Mouse (Mus musculus): ENCODE measurements around the gene Gabbr2. TPM values are rescaled to one million over a fixed set of nuclear protein-coding genes. Genes with fewer than 3 reads are reported as not detected.

The Gabbr2 gene
- polyA plus RNA-seq, 1 experiment from 2014 or later, result 0.20 TPM

DNA sequence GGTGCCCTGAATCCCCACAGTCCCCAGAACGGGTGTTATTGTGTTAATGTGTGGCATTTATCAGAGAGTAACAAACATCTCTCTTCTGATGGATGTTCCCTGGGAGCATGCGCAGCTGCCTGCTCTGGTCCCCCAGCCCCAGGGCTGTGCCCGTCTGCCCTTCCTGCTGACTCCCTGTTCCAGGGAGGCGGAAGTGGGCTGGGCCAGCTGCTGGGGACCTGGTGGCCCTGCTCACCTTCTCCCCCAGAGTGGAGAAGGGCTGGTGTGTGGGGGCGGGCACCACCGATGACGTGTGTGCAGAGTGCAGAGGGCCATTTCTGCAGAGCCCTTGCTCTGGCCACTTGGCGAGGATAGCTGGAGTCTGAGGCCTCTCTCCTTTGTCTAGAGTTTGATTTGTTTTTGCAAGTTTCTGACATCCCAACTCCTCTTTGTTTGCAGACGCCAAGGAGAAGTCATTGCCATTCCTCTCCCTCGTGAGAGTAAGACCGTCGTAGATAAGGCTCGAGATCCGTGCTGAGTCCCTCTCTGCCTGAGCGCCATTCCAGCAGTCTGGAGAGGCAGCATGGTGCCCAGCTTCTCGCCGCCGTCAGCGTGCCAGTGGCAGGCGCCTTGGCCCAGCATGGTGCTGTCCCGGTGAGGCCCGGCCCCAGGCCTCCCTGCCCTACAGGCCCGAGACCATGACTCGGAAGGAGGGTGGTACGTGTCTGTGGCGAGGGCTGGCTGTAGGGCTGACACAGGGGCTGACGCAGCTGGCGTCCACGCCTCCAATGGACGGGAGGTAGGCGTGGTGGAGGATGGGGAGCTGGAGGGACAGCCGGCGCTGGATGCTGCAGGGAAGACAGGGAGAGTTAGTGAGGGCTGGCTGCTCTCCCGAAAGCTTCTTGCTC lies 327.3 kb downstream of the Gabbr2 start:
- H3K9me3 ChIP-seq (ENCODE audit: control insufficient read depth, low read length), result no peaks in the 10 kb centered on the region
- H3K4me1 ChIP-seq (ENCODE audit: control insufficient read depth, insufficient read depth, low read length), result peaks cover 12% of the 10 kb centered on the region; the same call in 1 of the 2 replicates
- peak overlapping the region; percentile 89 for H3K27ac ChIP-seq (replicated peaks; ENCODE audit: low read depth, low read length)
- peak; percentile 84 for ATAC-seq (ENCODE audit: insufficient number of reproducible peaks, low FRiP score, low TSS enrichment, low read depth)
- DNase-seq (ENCODE audit: low spot score), result peak; percentile 81
- H3K4me3 ChIP-seq (ENCODE audit: low read depth, low read length), result peak overlapping the region; percentile 36
- H3K9ac ChIP-seq (ENCODE audit: low read length), result peak overlapping the region; percentile 71
- no peaks in the 10 kb centered on the region for H3K27me3 ChIP-seq (ENCODE audit: control insufficient read depth, insufficient read depth, low read length)
- H3K4me2 ChIP-seq (ENCODE audit: low read depth, severe bottlenecking), result peak overlapping the region; percentile 74
- H3K36me3 ChIP-seq (ENCODE audit: control insufficient read depth, insufficient read depth, low read length), result no peaks in the 10 kb centered on the region
- 1% methylated on average over 34 of the region's 34 CpGs for WGBS

DNA sequence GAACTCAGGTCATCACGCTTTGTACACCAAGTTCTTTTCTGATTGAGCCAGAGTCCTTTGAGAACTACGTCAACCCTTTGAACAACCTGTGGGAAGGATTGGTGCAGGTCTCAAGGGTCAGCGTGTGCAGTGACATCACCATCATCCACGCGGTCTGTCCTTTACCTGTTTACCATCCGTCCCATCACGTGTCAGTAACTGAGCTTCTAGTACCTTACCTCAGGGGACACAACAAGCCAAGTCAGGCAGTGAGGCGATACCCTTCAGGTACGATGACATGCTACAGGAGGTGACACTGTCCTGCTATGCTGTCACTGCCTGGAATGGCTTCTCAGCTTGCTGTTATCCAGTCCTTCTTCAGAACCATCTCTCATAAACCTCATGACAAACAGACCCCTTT lies 330.2 kb downstream of the Gabbr2 start:
- ATAC-seq (ENCODE audit: insufficient number of reproducible peaks, low FRiP score, low TSS enrichment, low read depth), result no peak
- Histone ChIP-seq H3K4me1 (ENCODE audit: control insufficient read depth, insufficient read depth, low read length) (peaks cover 12% of the 10 kb centered on the region; the same call in 1 of the 2 replicates), H3K9ac (ENCODE audit: low read length) (no peak overlapping the region), H3K9me3 (ENCODE audit: control insufficient read depth, low read length) (no peaks in the 10 kb centered on the region), H3K36me3 (ENCODE audit: control insufficient read depth, insufficient read depth, low read length) (no peaks in the 10 kb centered on the region), H3K27me3 (ENCODE audit: control insufficient read depth, insufficient read depth, low read length) (no peaks in the 10 kb centered on the region), H3K4me3 (ENCODE audit: low read depth, low read length) (no peak overlapping the region), H3K27ac (replicated peaks; ENCODE audit: low read depth, low read length) (no peak overlapping the region), H3K4me2 (ENCODE audit: low read depth, severe bottlenecking) (no peak overlapping the region)
- no peak for DNase-seq (ENCODE audit: low spot score)
- 81% methylated on average over 9 of the region's 9 CpGs for WGBS

DNA sequence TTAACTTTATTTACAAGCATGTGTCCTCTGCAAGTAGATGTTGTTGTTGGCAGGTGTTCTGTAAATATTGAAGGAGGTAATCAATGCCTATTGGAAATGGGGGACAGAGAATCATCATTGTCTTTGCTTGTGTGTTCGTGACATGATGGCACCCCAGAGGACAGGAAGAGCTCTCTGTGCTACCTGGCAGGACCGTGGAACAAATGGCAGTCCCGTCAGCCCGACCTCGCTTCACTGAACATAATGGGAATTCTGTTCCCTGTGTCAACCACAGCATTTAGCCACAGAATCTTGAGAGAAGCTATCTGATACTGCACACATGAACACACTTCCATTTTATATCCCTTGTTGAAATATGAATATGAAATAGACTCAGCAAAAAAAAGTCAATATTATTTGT lies 332.7 kb downstream of the Gabbr2 start:
- DNase-seq (ENCODE audit: low spot score) (no peak), ATAC-seq (ENCODE audit: insufficient number of reproducible peaks, low FRiP score, low TSS enrichment, low read depth) (no peak)
- Histone ChIP-seq H3K9ac (ENCODE audit: low read length) (no peak overlapping the region), H3K9me3 (ENCODE audit: control insufficient read depth, low read length) (no peaks in the 10 kb centered on the region), H3K4me1 (ENCODE audit: control insufficient read depth, insufficient read depth, low read length) (peaks cover 3% of the 10 kb centered on the region; the same call in 1 of the 2 replicates), H3K36me3 (ENCODE audit: control insufficient read depth, insufficient read depth, low read length) (no peaks in the 10 kb centered on the region), H3K4me2 (ENCODE audit: low read depth, severe bottlenecking) (no peak overlapping the region), H3K27ac (replicated peaks; ENCODE audit: low read depth, low read length) (no peak overlapping the region), H3K4me3 (ENCODE audit: low read depth, low read length) (no peak overlapping the region), H3K27me3 (ENCODE audit: control insufficient read depth, insufficient read depth, low read length) (no peaks in the 10 kb centered on the region)
- WGBS, result 72% methylated on average over 5 of the region's 5 CpGs

DNA sequence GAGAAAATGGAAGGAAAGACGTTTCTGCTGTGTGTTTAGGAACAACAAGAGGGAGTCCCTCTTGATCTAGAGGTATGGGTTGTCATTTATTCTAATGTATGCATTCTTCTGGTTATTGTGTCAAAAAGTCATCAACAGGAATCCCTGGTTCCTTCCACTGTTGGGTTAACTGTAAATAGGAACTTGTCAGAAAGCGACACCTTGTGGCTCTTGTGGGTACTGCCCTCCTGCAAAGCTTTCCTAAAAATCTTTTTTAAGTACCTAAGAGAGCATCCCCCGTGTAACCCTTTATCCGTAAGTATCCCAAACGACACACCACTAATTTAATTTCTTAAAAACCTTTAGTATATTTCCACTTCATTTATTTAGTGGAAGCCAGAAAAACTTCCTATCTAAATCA lies 334.6 kb downstream of the Gabbr2 start:
- Histone ChIP-seq H3K27ac (replicated peaks; ENCODE audit: low read depth, low read length) (no peak overlapping the region), H3K27me3 (ENCODE audit: control insufficient read depth, insufficient read depth, low read length) (no peaks in the 10 kb centered on the region), H3K9ac (ENCODE audit: low read length) (no peak overlapping the region), H3K4me3 (ENCODE audit: low read depth, low read length) (no peak overlapping the region), H3K4me2 (ENCODE audit: low read depth, severe bottlenecking) (no peak overlapping the region), H3K9me3 (ENCODE audit: control insufficient read depth, low read length) (no peaks in the 10 kb centered on the region), H3K4me1 (ENCODE audit: control insufficient read depth, insufficient read depth, low read length) (no peaks in the 10 kb centered on the region), H3K36me3 (ENCODE audit: control insufficient read depth, insufficient read depth, low read length) (no peaks in the 10 kb centered on the region)
- WGBS, result 10% methylated on average over 5 of the region's 5 CpGs
- ATAC-seq (ENCODE audit: insufficient number of reproducible peaks, low FRiP score, low TSS enrichment, low read depth) (no peak), DNase-seq (ENCODE audit: low spot score) (peak; percentile 87)

DNA sequence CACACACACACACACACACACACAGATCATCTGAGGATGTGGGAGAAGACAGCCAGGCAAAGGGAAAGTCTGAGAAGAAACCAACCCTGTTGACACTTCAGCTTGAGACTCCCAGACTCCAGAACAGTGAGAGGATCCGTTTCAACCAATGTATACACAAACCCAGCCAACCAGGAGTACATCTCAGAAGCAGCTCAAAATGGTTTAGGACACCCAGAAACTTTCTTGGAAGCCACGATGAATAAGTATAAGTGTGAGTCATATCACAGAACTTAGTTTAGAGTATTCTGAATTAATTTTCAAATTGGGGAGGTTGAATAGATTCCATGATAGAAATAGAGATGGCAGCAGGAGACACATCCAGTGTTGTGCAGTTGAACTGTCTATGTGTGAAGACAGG lies 335.7 kb downstream of the Gabbr2 start:
- DNase-seq (ENCODE audit: low spot score), result no peak
- peaks cover 2% of the 10 kb centered on the region; the same call in 1 of the 2 replicates for H3K27me3 ChIP-seq (ENCODE audit: control insufficient read depth, insufficient read depth, low read length)
- ATAC-seq (ENCODE audit: insufficient number of reproducible peaks, low FRiP score, low TSS enrichment, low read depth), result no peak

DNA sequence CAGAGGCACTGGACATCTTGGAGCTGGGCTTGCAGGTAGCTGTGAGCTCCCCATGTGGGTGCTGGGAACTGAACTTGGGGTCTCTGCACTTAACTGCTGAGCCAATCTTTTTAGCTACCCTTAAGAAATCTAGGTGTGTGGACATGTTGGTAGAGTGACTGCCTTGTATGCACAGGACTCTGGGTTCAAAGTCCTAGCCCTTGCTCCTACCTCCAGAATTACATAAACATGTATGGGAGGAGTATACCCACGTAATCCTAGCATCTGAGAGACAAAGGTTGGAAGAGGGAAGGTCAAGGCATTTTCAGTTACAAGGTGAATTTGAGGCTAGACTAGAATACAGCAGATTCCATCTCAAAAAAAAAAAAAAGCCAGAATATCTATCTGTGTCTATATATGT lies 336.4 kb downstream of the Gabbr2 start:
- Histone ChIP-seq H3K4me1 (ENCODE audit: control insufficient read depth, insufficient read depth, low read length) (0 out of 2 replicates have a peak, but pooled peaks cover 2% of the 10 kb centered on the region), H3K27me3 (ENCODE audit: control insufficient read depth, insufficient read depth, low read length) (peaks cover 2% of the 10 kb centered on the region; the same call in 1 of the 2 replicates), H3K27ac (replicated peaks; ENCODE audit: low read depth, low read length) (no peak overlapping the region), H3K9me3 (ENCODE audit: control insufficient read depth, low read length) (no peaks in the 10 kb centered on the region), H3K9ac (ENCODE audit: low read length) (no peak overlapping the region), H3K36me3 (ENCODE audit: control insufficient read depth, insufficient read depth, low read length) (no peaks in the 10 kb centered on the region), H3K4me3 (ENCODE audit: low read depth, low read length) (no peak overlapping the region), H3K4me2 (ENCODE audit: low read depth, severe bottlenecking) (no peak overlapping the region)
- no peak for DNase-seq (ENCODE audit: low spot score)
- ATAC-seq (ENCODE audit: insufficient number of reproducible peaks, low FRiP score, low TSS enrichment, low read depth), result no peak
- WGBS, result 64% methylated on average over 1 of the region's 1 CpGs

More for the DNA sequence above, 335.7 kb downstream of the Gabbr2 start:
- no peaks in the 10 kb centered on the region for H3K4me1 ChIP-seq (ENCODE audit: control insufficient read depth, insufficient read depth, low read length)
- H3K27ac ChIP-seq (replicated peaks; ENCODE audit: low read depth, low read length), result no peak overlapping the region
- no peak overlapping the region for H3K9ac ChIP-seq (ENCODE audit: low read length)
- no peak overlapping the region for H3K4me3 ChIP-seq (ENCODE audit: low read depth, low read length)
- H3K4me2 ChIP-seq (ENCODE audit: low read depth, severe bottlenecking), result no peak overlapping the region
- H3K9me3 ChIP-seq (ENCODE audit: control insufficient read depth, low read length), result no peaks in the 10 kb centered on the region
- H3K36me3 ChIP-seq (ENCODE audit: control insufficient read depth, insufficient read depth, low read length), result no peaks in the 10 kb centered on the region
- 71% methylated on average over 2 of the region's 2 CpGs for WGBS

DNA sequence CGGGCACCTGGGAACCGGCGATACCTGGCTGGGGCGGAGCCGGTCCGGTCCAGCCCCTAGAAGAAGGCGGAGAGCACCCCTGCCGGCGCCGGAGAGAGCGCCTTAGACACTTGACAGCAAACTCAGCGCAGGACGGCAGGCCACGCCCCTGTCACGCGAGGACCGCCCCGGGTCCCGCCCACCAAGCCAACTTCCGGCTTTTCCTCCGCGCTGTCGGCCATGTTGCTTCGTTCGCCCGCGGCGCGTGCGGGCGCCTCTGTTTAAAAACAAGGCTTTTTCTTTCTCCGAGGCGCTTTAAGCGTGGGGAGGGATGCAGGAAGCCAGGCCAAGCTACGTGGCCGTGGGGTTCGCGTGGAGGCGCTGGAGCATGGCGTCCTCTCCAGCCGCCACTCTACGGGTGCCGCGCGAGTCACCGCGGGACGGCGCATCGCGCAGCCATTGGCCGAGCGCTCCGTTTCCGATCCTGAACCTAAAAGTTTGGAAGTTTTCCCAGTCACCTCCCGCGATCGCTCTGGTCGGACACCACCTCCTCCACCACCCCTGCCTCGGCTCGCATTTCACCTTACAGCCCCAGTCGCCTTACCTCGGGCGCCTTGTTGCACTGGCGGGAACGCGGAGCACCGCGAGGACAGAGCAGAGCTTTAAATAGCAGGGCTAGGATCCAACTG lies 341.5 kb downstream of the Gabbr2 start, which contains the start of gene Tbc1d2:
TSS of gene Tbc1d2 (minus strand) at position 124 of the 668 bp plus-strand sequence.
- H3K4me3 ChIP-seq (ENCODE audit: low read depth, low read length), result peak within 1 kb of the TSS; percentile 65
- H3K9me3 ChIP-seq (ENCODE audit: control insufficient read depth, low read length), result no peaks in the 10 kb centered on the region
- 0 out of 2 replicates have a peak, but pooled peaks cover 2% of the 10 kb centered on the region for H3K4me1 ChIP-seq (ENCODE audit: control insufficient read depth, insufficient read depth, low read length)
- peak within 1 kb of the TSS; percentile 94 for H3K4me2 ChIP-seq (ENCODE audit: low read depth, severe bottlenecking)
- DNase-seq (ENCODE audit: low spot score) (peak; percentile 96), ATAC-seq (ENCODE audit: insufficient number of reproducible peaks, low FRiP score, low TSS enrichment, low read depth) (peak; percentile 93)
- H3K27me3 ChIP-seq (ENCODE audit: control insufficient read depth, insufficient read depth, low read length), result peaks cover 17% of the 10 kb centered on the region
- H3K9ac ChIP-seq (ENCODE audit: low read length), result peak within 1 kb of the TSS; percentile 70
- WGBS, result under 1% methylated on average over 69 of the region's 69 CpGs
- H3K36me3 ChIP-seq (ENCODE audit: control insufficient read depth, insufficient read depth, low read length), result no peaks in the 10 kb centered on the region
- peak within 1 kb of the TSS; percentile 74 for H3K27ac ChIP-seq (replicated peaks; ENCODE audit: low read depth, low read length)

DNA sequence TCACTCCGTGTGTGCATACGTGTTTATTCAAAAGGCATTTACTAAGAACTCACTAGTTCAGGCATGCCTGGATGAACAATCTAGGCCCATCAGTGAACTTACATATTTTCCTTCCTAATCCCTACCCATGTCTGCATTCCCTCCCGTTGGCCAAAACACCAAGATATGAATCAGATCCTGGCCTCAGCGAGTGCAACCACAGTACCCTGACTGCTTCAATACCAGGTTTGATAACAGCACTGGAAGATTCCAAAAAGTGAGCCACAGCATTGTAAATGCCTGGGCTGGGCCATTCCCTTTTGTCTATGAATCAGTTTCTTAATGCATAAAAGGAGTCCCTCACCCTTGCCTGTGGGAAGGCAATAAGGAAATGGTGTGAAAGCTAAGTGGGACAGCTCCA lies 342.5 kb downstream of the Gabbr2 start:
- H3K9me3 ChIP-seq (ENCODE audit: control insufficient read depth, low read length), result no peaks in the 10 kb centered on the region
- H3K9ac ChIP-seq (ENCODE audit: low read length), result no peak overlapping the region
- no peak overlapping the region for H3K27ac ChIP-seq (replicated peaks; ENCODE audit: low read depth, low read length)
- H3K36me3 ChIP-seq (ENCODE audit: control insufficient read depth, insufficient read depth, low read length), result no peaks in the 10 kb centered on the region
- H3K4me2 ChIP-seq (ENCODE audit: low read depth, severe bottlenecking), result peak overlapping the region; percentile 94
- peak overlapping the region; percentile 65; the same call in 1 of the 2 replicates for H3K4me3 ChIP-seq (ENCODE audit: low read depth, low read length)
- H3K4me1 ChIP-seq (ENCODE audit: control insufficient read depth, insufficient read depth, low read length), result 0 out of 2 replicates have a peak, but pooled peaks cover 2% of the 10 kb centered on the region
- DNase-seq (ENCODE audit: low spot score), result no peak
- H3K27me3 ChIP-seq (ENCODE audit: control insufficient read depth, insufficient read depth, low read length), result peaks cover 17% of the 10 kb centered on the region
- ATAC-seq (ENCODE audit: insufficient number of reproducible peaks, low FRiP score, low TSS enrichment, low read depth), result no peak
- 47% methylated on average over 4 of the region's 4 CpGs for WGBS

Measured in limb, embryonic 11.5 days (tissue).